Mouse (Mus musculus) urinary bladder, postnatal 10 days (tissue): ENCODE data around the gene Zfp13.
"Not testable (repeated sequence)": the region's sequence is repeated elsewhere in the genome, so short reads cannot be mapped to it uniquely, and the experiment has no call there.

Experiments
- DNase-seq: peaks from one replicate; pipeline ENCODE4 v3.0.0; 2022; ENCODE audit warnings: low spot score

Zfp13 gene

DNA sequence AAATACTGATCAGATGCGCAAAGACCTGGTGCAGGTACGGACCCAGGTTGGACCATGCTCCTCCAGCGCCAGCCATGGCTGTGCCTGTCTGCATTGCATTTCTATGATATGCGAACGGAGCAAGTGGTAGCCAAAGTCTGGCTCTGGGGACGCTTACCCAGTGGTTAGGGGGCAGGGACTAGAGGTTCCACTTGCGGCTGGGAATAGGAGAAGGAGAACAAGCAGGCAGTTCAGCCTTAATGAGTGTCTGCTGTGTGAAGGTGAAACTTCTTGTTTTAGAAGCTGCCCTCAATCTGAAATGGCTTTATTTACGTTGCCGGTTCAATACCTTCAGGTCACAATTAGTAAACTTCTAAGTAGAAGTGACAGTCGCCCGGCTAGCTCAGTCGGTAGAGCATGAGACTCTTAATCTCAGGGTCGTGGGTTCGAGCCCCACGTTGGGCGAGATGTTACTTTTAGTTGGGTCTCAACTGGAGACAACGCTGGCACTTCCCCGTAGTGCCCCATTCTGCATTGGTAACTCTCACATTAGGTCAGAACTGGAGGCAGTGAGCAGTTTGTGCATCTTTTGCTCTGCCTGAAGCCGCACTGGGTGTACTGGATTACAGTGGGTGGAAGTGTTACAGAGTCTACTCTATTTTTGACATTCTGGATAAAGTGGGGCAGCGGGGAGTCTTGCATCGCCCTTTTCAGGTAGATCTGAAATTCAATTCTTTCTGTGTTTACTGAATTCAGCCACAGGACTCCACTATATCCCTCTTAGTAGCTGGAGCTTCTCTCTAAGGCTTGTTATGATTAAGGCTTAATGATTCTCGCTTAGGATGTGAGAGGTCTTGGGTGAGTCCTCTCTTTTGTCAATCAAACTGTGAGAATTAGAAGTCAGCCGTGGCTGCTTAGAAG lies 65.4 kb downstream of the Zfp13 start:
- not testable (repeated sequence) for DNase-seq

DNA sequence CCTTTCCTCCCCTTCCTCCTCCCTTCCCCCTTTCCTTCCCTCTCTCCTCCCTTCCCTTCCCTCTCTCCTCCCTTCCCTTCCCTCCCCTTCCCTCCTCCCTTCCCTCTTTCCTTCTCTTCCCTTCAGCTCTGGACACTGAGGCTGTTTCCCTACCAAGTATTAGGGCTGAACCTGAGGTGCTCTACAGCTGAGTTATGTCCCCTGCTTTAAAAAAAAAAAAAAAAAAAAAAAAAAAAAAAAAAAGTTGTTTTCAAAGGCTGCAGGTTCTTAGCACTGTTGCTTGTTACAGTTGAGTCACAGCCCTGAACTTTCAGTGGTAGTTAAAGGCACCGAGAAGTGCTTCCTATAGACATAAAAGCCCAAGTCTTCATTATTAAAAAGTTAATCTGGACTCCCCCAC lies 67.9 kb downstream of the Zfp13 start:
- not testable (repeated sequence) for DNase-seq
